Mouse (Mus musculus) cerebellum, adult 2 months (tissue): Measurements from ENCODE around the gene B3galt1.

ENCODE experiments used
- CTCF ChIP-seq: fragments of 200-500 bp; IDR thresholded peaks from 2 replicates; pipeline ENCODE4 v1.5.1; 2011; ENCODE audit warnings: low read depth, mild to moderate bottlenecking, control low read depth, low read length, moderate library complexity, borderline replicate concordance; ENCODE audit not compliant: insufficient read depth
- POLR2A ChIP-seq: fragments of 200-500 bp; IDR thresholded peaks from 2 replicates; pipeline ENCODE4 v1.6.1; 2011; ENCODE audit warnings: low read length, control low read depth, borderline replicate concordance; ENCODE audit not compliant: insufficient read depth

GRCm38 (mm10) chr2:68034711-68035110 is 469.0 kb downstream of the B3galt1 start:
- no peak for TF ChIP-seq CTCF
- no peak for TF ChIP-seq POLR2A
